Mouse (Mus musculus) layer of hippocampus, adult 18-20 months (tissue): ENCODE measurements around the gene Zfp287. TPM values are rescaled to one million over a fixed set of nuclear protein-coding genes. Genes with fewer than 3 reads are reported as not detected.
A peak's percentile ranks its signal among the peaks of the same experiment; 100 is the strongest.

Source experiments
- DNase-seq, 2 experiments: peaks; one replicate each; pipeline ENCODE4 v3.0.0; 2022; ENCODE audit warnings: low spot score in 2 of 2
- total RNA-seq, 2 experiments: library from RNA; stranded (reverse); gene quantifications; 2 replicates each; pipeline ENCODE4 v1.2.3; 2021

Gene Zfp287
- total RNA-seq, 2 experiments from 2014 or later: 15.1 to 16.0 TPM

DNA sequence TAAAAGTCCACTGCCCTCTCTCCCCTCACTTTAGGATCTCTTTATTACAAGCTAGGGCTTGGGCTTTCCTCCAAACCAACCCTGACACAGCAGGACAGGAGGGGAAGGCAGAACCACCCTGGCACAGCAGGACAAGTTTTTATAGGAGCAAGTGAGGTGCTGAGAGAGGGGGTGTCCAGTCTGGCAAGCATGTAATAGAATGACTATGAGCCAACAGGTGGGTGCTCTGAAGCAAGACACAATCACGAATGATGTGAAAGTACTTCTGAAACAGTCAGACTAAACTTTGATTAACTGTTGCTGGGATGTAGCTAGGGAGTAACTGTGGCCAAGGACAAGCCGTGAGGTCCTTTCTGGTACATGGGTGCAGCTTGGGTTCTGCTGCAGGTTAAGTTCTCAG, 25.6 kb downstream of the Zfp287 start:
- no peak for DNase-seq

GRCm38 (mm10) chr11:62701218-62701617, 30.5 kb downstream of the Zfp287 start:
- no peak for DNase-seq

GRCm38 (mm10) chr11:62699749-62700148, 32.0 kb downstream of the Zfp287 start:
- DNase-seq: no peak

- DNase-seq: no peak
Observed at GRCm38 (mm10) chr11:62695126-62695525, 36.6 kb downstream of the Zfp287 start.

- DNase-seq: peak; percentile 19 to 61
Observed at GRCm38 (mm10) chr11:62693299-62694184, 38.2 kb downstream of the Zfp287 start.

DNA sequence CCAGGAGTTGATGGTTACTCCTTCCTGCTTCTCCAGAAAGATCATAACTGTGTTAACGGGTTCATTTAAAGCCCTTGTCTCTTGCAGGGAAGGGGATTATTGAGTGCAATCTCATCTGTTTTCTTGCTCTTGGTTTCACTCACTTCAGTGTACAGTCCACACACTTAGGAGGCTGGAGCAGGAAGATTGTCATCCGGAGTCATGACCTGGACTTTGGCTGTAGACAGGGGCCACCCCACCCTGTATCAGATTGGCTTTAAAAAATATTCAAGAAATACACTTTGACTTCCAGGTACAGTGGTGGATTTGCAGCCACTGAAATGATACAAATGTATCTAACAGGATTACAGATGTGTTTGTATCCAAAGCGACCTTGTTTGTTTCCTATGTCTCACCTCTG, 40.1 kb downstream of the Zfp287 start:
- no peak for DNase-seq

DNA sequence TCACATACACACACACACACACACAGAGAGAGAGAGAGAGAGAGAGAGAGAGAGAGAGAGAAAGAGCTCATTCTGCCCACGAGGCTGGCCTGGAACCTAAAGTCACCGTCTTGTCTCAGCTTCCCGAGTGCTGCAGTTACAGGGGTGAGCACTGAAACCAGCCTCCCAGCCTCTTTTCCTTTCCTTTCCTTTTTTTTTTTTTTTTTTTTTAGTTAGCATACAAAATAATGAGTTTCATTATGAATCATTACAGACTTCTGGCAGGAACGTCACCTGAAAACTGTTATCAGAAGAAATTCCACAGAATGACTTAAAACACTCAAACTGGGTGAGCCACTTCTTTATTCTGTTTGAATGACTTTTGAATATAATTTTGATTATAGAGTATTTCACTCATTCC, 51.8 kb downstream of the Zfp287 start:
- DNase-seq: no peak

GRCm38 (mm10) chr11:62678778-62679354, 52.8 kb downstream of the Zfp287 start:
- no peak for DNase-seq

DNA sequence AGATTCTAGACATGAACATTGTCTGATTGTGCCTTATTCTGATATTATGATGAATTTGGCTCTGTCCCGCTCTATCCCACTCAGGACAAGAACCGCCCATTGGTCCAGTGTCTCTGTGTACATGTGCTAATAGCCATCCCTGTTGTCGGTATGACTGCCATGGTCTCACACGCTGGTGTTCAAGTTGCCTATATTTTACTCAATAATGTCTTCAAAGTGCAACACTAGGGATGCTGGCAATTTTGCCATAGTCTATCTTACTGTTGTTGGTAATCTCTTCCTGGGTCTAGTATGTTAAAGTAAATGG, 55.5 kb downstream of the Zfp287 start:
- DNase-seq: no peak

- DNase-seq: peak; percentile 51 to 87
Observed at GRCm38 (mm10) chr11:62675480-62676289, 56.0 kb downstream of the Zfp287 start.

- no peak for DNase-seq
Observed at GRCm38 (mm10) chr11:62670006-62670405, 61.7 kb downstream of the Zfp287 start.

GRCm38 (mm10) chr11:62669471-62669870, 62.2 kb downstream of the Zfp287 start:
- peak; percentile 61 to 73 for DNase-seq

GRCm38 (mm10) chr11:62668986-62669385, 62.7 kb downstream of the Zfp287 start:
- DNase-seq: no peak

GRCm38 (mm10) chr11:62664250-62664649, 67.5 kb downstream of the Zfp287 start:
- no peak for DNase-seq

GRCm38 (mm10) chr11:62660885-62661284, 70.8 kb downstream of the Zfp287 start:
- no peak for DNase-seq

DNA sequence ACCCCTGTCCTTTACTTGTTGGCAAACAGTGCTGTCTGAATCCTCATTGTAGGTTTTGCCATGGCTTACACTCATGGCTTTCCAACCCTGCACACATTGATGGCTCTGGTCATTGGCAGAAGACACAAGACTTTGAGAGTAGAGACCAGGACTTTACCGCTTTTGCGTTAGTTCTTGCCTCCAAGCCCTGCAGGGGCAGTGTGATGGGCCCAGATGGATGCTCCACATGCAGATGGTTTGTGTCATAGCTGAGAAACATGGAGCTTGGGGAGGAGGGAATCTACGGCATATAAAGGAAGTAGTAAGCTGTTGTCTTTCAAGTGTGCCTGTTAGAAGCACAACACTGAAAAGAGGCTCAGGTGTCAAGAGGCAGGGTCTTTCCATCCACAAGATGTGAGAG, 79.6 kb downstream of the Zfp287 start:
- DNase-seq: peak in 1 of 2 experiments; percentile 21

DNA sequence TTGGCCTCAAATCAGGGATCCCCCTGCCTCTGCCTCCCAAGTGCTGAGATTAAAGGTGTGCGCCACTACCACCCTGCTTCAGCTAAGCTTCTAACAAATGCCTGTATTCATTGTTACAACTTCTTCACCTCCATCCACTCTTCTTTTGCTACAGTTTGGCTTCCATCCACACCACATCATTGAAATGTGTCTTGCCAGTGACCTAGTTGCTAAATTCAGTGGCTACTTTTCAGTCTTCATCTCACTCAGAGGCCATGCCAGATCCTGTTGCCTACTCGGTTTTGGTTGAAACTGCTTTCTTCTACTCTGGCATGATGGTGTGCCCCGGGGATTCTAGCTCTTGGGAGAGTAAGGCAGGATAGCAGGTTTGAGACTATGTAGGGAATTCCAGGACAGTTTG, 80.1 kb downstream of the Zfp287 start:
- DNase-seq: no peak

Other genes with a start within 250 kb of the Zfp287 start
- gene Cenpv, start 192.6 kb downstream of the Zfp287 start, total RNA-seq: 10 to 100 TPM; 37.5 to 42.7 TPM
- 1,000 to 10,000 TPM; 1,877 to 1,910 TPM for gene Ubb, start 180.7 kb downstream of the Zfp287 start, total RNA-seq
- gene Trpv2, start 157.4 kb downstream of the Zfp287 start, total RNA-seq: 10 to 100 TPM; 12.8 to 14.9 TPM
- 1 to 10 TPM; 8.5 to 8.7 TPM for gene Lrrc75a, start 83.4 kb downstream of the Zfp287 start, total RNA-seq
- 10 to 100 TPM; 14.2 to 15.9 TPM for gene Mmgt2, start 83.2 kb downstream of the Zfp287 start, total RNA-seq
- not detected for gene Gm10428, start 21.2 kb upstream of the Zfp287 start, total RNA-seq
- gene Zfp286, start 57.6 kb upstream of the Zfp287 start, total RNA-seq: 10 to 100 TPM; 19.4 to 19.7 TPM
- 1 to 10 TPM; 1.4 TPM for gene Trim16, start 88.3 kb upstream of the Zfp287 start, total RNA-seq
- gene Fbxw10, start 115.2 kb upstream of the Zfp287 start, total RNA-seq: 1 to 10 TPM; 1.1 to 1.4 TPM
- 10 to 100 TPM; 35.9 to 37.4 TPM for gene Tvp23b, start 147.6 kb upstream of the Zfp287 start, total RNA-seq
- gene Cdrt4, start 219.3 kb upstream of the Zfp287 start, total RNA-seq: not detected